Mouse (Mus musculus): ENCODE results near the gene Ywhag. TPM values are rescaled to one million over a fixed set of nuclear protein-coding genes. Genes with fewer than 3 reads are reported as not detected.

The Ywhag gene
- total and polyA plus RNA-seq, 2 experiments = 23.0 to 42.4 TPM

GRCm38 (mm10) chr5:135917327-135918058 lies 16.9 kb downstream of the Ywhag start:
- TF ChIP-seq POLR2A (IDR thresholded peaks at IDR 0.05; ENCODE audit: extremely low read depth, insufficient read depth, low read length) (no peak), CTCF (IDR thresholded peaks at IDR 0.05; ENCODE audit: low read depth, low read length) (no peak; the same call in 1 of the 2 replicates)
- H3K27ac ChIP-seq (replicated peaks; ENCODE audit: insufficient read depth, low read depth, low read length) = peak overlapping the region; percentile 38; the same call in 1 of the 2 replicates
- no peak overlapping the region for H3K4me3 ChIP-seq (ENCODE audit: insufficient read depth, low read depth, low read length)
- H3K79me2 ChIP-seq (ENCODE audit: control insufficient read depth, insufficient read depth, low read length) = peaks cover 23% of the 10 kb centered on the region; the same call in 1 of the 2 replicates
- H3K9ac ChIP-seq (ENCODE audit: low read depth, low read length) = no peak overlapping the region
- H3K27me3 ChIP-seq (ENCODE audit: control insufficient read depth, insufficient read depth, low read length) = no peaks in the 10 kb centered on the region
- no peak for DNase-seq (ENCODE audit: extremely low read depth, low read depth, low spot score)
- H3K4me1 ChIP-seq (ENCODE audit: control insufficient read depth, insufficient read depth, low read length) = peaks cover 27% of the 10 kb centered on the region
- H3K36me3 ChIP-seq (ENCODE audit: control insufficient read depth, insufficient read depth, low read length) = peaks cover 8% of the 10 kb centered on the region; the same call in 1 of the 2 replicates
- 92% methylated on average over 8 of the region's 8 CpGs for WGBS

GRCm38 (mm10) chr5:135916601-135917000 lies 17.8 kb downstream of the Ywhag start:
- peaks cover 22% of the 10 kb centered on the region; the same call in 1 of the 2 replicates for H3K79me2 ChIP-seq (ENCODE audit: control insufficient read depth, insufficient read depth, low read length)
- H3K27me3 ChIP-seq (ENCODE audit: control insufficient read depth, insufficient read depth, low read length) = no peaks in the 10 kb centered on the region
- peak overlapping the region; percentile 47 for H3K27ac ChIP-seq (replicated peaks; ENCODE audit: insufficient read depth, low read depth, low read length)
- H3K36me3 ChIP-seq (ENCODE audit: control insufficient read depth, insufficient read depth, low read length) = peaks cover 2% of the 10 kb centered on the region; the same call in 1 of the 2 replicates
- no peak overlapping the region for H3K9ac ChIP-seq (ENCODE audit: low read depth, low read length)
- 47% methylated on average over 3 of the region's 3 CpGs for WGBS
- peak; percentile 73 for DNase-seq (ENCODE audit: extremely low read depth, low read depth, low spot score)
- TF ChIP-seq CTCF (IDR thresholded peaks at IDR 0.05; ENCODE audit: low read depth, low read length) = no peak
- TF ChIP-seq POLR2A (IDR thresholded peaks at IDR 0.05; ENCODE audit: extremely low read depth, insufficient read depth, low read length) = no peak
- H3K4me1 ChIP-seq (ENCODE audit: control insufficient read depth, insufficient read depth, low read length) = peaks cover 27% of the 10 kb centered on the region
- H3K4me3 ChIP-seq (ENCODE audit: insufficient read depth, low read depth, low read length) = no peak overlapping the region

GRCm38 (mm10) chr5:135916051-135916565 lies 18.3 kb downstream of the Ywhag start:
- no peak for TF ChIP-seq POLR2A (IDR thresholded peaks at IDR 0.05; ENCODE audit: extremely low read depth, insufficient read depth, low read length)
- TF ChIP-seq CTCF (IDR thresholded peaks at IDR 0.05; ENCODE audit: low read depth, low read length) = no peak
- no peak overlapping the region for H3K4me3 ChIP-seq (ENCODE audit: insufficient read depth, low read depth, low read length)
- H3K27ac ChIP-seq (replicated peaks; ENCODE audit: insufficient read depth, low read depth, low read length) = peak overlapping the region; percentile 47
- H3K27me3 ChIP-seq (ENCODE audit: control insufficient read depth, insufficient read depth, low read length) = no peaks in the 10 kb centered on the region
- peaks cover under 1% of the 10 kb centered on the region; the same call in 1 of the 2 replicates for H3K36me3 ChIP-seq (ENCODE audit: control insufficient read depth, insufficient read depth, low read length)
- peaks cover 27% of the 10 kb centered on the region; the same call in 1 of the 2 replicates for H3K79me2 ChIP-seq (ENCODE audit: control insufficient read depth, insufficient read depth, low read length)
- no peak overlapping the region for H3K9ac ChIP-seq (ENCODE audit: low read depth, low read length)
- WGBS = 46% methylated on average over 6 of the region's 6 CpGs
- H3K4me1 ChIP-seq (ENCODE audit: control insufficient read depth, insufficient read depth, low read length) = peaks cover 29% of the 10 kb centered on the region
- DNase-seq (ENCODE audit: extremely low read depth, low read depth, low spot score) = no peak

GRCm38 (mm10) chr5:135914156-135914555 lies 20.3 kb downstream of the Ywhag start:
- H3K27me3 ChIP-seq (ENCODE audit: control insufficient read depth, insufficient read depth, low read length) = no peaks in the 10 kb centered on the region
- H3K4me1 ChIP-seq (ENCODE audit: control insufficient read depth, insufficient read depth, low read length) = peaks cover 36% of the 10 kb centered on the region
- TF ChIP-seq POLR2A (IDR thresholded peaks at IDR 0.05; ENCODE audit: extremely low read depth, insufficient read depth, low read length) = no peak
- TF ChIP-seq CTCF (IDR thresholded peaks at IDR 0.05; ENCODE audit: low read depth, low read length) = no peak
- H3K27ac ChIP-seq (replicated peaks; ENCODE audit: insufficient read depth, low read depth, low read length) = peak overlapping the region; percentile 66
- peaks cover 22% of the 10 kb centered on the region; the same call in 1 of the 2 replicates for H3K79me2 ChIP-seq (ENCODE audit: control insufficient read depth, insufficient read depth, low read length)
- no peak overlapping the region for H3K4me3 ChIP-seq (ENCODE audit: insufficient read depth, low read depth, low read length)
- 26% methylated on average over 6 of the region's 6 CpGs for WGBS
- peak; percentile 86 for DNase-seq (ENCODE audit: extremely low read depth, low read depth, low spot score)
- peaks cover 5% of the 10 kb centered on the region; the same call in 1 of the 2 replicates for H3K36me3 ChIP-seq (ENCODE audit: control insufficient read depth, insufficient read depth, low read length)
- no peak overlapping the region for H3K9ac ChIP-seq (ENCODE audit: low read depth, low read length)

- H3K4me1 ChIP-seq (ENCODE audit: control insufficient read depth, insufficient read depth, low read length) = peaks cover 43% of the 10 kb centered on the region
Observed at GRCm38 (mm10) chr5:135913201-135913600, 21.2 kb downstream of the Ywhag start.

More at GRCm38 (mm10) chr5:135913201-135913600, 21.2 kb downstream of the Ywhag start:
- H3K79me2 ChIP-seq (ENCODE audit: control insufficient read depth, insufficient read depth, low read length) = peaks cover 16% of the 10 kb centered on the region; the same call in 1 of the 2 replicates
- H3K27me3 ChIP-seq (ENCODE audit: control insufficient read depth, insufficient read depth, low read length) = no peaks in the 10 kb centered on the region
- no peak for TF ChIP-seq CTCF (IDR thresholded peaks at IDR 0.05; ENCODE audit: low read depth, low read length)
- TF ChIP-seq POLR2A (IDR thresholded peaks at IDR 0.05; ENCODE audit: extremely low read depth, insufficient read depth, low read length) = no peak
- H3K9ac ChIP-seq (ENCODE audit: low read depth, low read length) = no peak overlapping the region
- H3K4me3 ChIP-seq (ENCODE audit: insufficient read depth, low read depth, low read length) = no peak overlapping the region
- H3K36me3 ChIP-seq (ENCODE audit: control insufficient read depth, insufficient read depth, low read length) = peaks cover 5% of the 10 kb centered on the region; the same call in 1 of the 2 replicates
- DNase-seq (ENCODE audit: extremely low read depth, low read depth, low spot score) = no peak
- 62% methylated on average over 5 of the region's 5 CpGs for whole genome bisulfite sequencing
- H3K27ac ChIP-seq (replicated peaks; ENCODE audit: insufficient read depth, low read depth, low read length) = no peak overlapping the region; the same call in 1 of the 2 replicates

All from liver, adult 2 months (tissue).